Comparison of ENCODE assay signal across 8 mouse cellular contexts in the genomic region with DNA sequence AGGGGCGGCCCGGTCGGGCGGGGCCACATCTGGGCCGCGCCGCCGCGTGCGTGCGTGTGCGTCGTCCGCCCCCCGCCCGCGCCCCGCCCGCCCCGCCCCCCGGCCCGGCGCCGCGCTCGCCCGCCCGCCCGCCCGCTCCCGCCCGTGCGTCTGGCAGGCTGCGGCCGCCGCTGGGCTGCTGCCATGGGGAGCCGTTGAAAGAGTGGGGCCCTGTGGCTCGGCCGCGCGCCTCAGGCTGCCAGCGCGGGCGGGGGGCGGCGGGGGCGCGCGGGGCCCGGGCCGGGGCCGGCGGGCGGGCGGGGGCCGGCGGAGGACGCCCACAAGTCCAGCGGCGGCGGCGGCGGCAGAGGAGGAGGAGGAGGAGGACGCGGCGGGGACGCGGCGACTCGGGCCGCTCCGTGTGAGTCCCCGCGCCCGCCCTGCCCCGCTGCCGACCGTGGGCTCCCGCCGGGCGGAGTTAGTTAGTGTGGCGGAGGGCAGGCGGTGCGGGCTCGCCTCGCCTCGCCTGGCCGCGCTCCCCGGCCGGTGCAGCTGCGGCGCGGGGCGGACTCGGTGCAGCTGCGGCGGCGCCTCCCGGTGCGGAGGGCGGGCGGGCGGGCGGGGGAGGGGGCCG. TPM values are rescaled to one million over a fixed set of nuclear protein-coding genes. Genes with fewer than 3 reads are reported as not detected.
DNase-seq lines count a peak whose midpoint lies in the region; ATAC-seq and TF ChIP-seq lines count a peak whose summit lies in the region.

A gene (plus strand): TSS at position 156 of the 613 bp plus-strand sequence.

- in situ Hi-C loops in CH12.LX (cut with MboI; ENCODE audit: low pct_ligation_motif_present, low pct_unique_long_range_greater_than_20kb, low sequenced_read_pairs): no loop called here

- peak within 1 kb of the TSS; percentile 67 to 79 (median 77) for H3K4me3 ChIP-seq in CH12.LX (replicated peaks in 1 of 3; ENCODE audit: low read depth in 2 of 3, low read length in 2 of 3, poor library complexity in 1 of 3)
- peak within 1 kb of the TSS; percentile 81 for H3K4me3 ChIP-seq in embryonic facial prominence, embryonic 13.5 days
- H3K4me3 ChIP-seq in heart, embryonic 16.5 days (ENCODE audit: low read length): peak within 1 kb of the TSS; percentile 82
- peak within 1 kb of the TSS; percentile 96 for H3K4me3 ChIP-seq in neural tube, embryonic 11.5 days (ENCODE audit: low read depth, low read length)

- peak within 1 kb of the TSS; percentile 94 for H3K4me2 ChIP-seq in CH12.LX (ENCODE audit: insufficient read depth, low read depth, poor library complexity, severe bottlenecking)
- H3K4me2 ChIP-seq in embryonic facial prominence, embryonic 13.5 days: peak within 1 kb of the TSS; percentile 87
- peak within 1 kb of the TSS; percentile 96 for H3K4me2 ChIP-seq in heart, embryonic 16.5 days (ENCODE audit: low read depth, low read length)
- H3K4me2 ChIP-seq in neural tube, embryonic 11.5 days (ENCODE audit: low read depth): peak within 1 kb of the TSS; percentile 72

- no peak for TF ChIP-seq CTCF in CH12.LX (conservative IDR thresholded peaks at IDR 0.05 in 1 of 2, IDR thresholded peaks at IDR 0.05 in 1 of 2; ENCODE audit: low read depth in 2 of 2, low read length in 2 of 2)

- peak; percentile 47 for DNase-seq in embryo, embryonic 9.5 days (ENCODE audit: extremely low spot score)
- DNase-seq in embryo, embryonic 10.5 days (ENCODE audit: low spot score): no peak
- DNase-seq in CH12.LX (ENCODE audit: extremely low read depth): no peak
- DNase-seq in left cerebral cortex, postnatal 4 days: no peak
- DNase-seq in neural tube, embryonic 11.5 days (ENCODE audit: low spot score): no peak
- DNase-seq in cerebellum, adult 9-11 months: no peak

- intact Hi-C loops in left cerebral cortex, postnatal 4 days (cut with DNase I): loop anchor here (5.0 kb wide), 3 partner anchors 185 to 565 kb away; a partner anchor contains a TSS

- peak; percentile 17; the same call in 1 of the 2 replicates for ATAC-seq in embryonic facial prominence, embryonic 13.5 days (ENCODE audit: insufficient number of reproducible peaks, insufficient read depth, low FRiP score, low TSS enrichment, low read depth)
- peak; percentile 9 for ATAC-seq in heart, embryonic 16.5 days (replicated peaks; ENCODE audit: extremely low read depth, insufficient read depth, low FRiP score)
- no peak for ATAC-seq in neural tube, embryonic 11.5 days (ENCODE audit: insufficient read depth, low FRiP score, low TSS enrichment)

- dilution Hi-C loops in CH12.LX (cut with MboI; ENCODE audit: extremely low pct_ligation_motif_present, extremely low pct_unique_long_range_greater_than_20kb, low sequenced_read_pairs): no loop called here

- peak within 1 kb of the TSS; percentile 88 for H3K9ac ChIP-seq in CH12.LX (ENCODE audit: insufficient read depth, low read depth)
- H3K9ac ChIP-seq in embryonic facial prominence, embryonic 13.5 days: peak within 1 kb of the TSS; percentile 87
- peak within 1 kb of the TSS; percentile 90 for H3K9ac ChIP-seq in heart, embryonic 16.5 days (ENCODE audit: low read length)
- H3K9ac ChIP-seq in neural tube, embryonic 11.5 days (ENCODE audit: low read length): peak within 1 kb of the TSS; percentile 96

- no peaks in the 10 kb centered on the region for H3K9me3 ChIP-seq in CH12.LX (replicated peaks; ENCODE audit: low read length)
- no peaks in the 10 kb centered on the region for H3K9me3 ChIP-seq in embryonic facial prominence, embryonic 13.5 days
- no peaks in the 10 kb centered on the region for H3K9me3 ChIP-seq in heart, embryonic 16.5 days (replicated peaks; ENCODE audit: control insufficient read depth, low read length)
- H3K9me3 ChIP-seq in neural tube, embryonic 11.5 days (ENCODE audit: control insufficient read depth, low read length): no peaks in the 10 kb centered on the region

- TF ChIP-seq EP300 in CH12.LX (IDR thresholded peaks at IDR 0.05; ENCODE audit: low read length): no peak

- peak; percentile 8; the same call in 1 of the 2 replicates for TF ChIP-seq POLR2A in CH12.LX (IDR thresholded peaks at IDR 0.05; ENCODE audit: low read depth, low read length)

- H3K36me3 ChIP-seq in CH12.LX (replicated peaks in 1 of 2; ENCODE audit: control insufficient read depth in 1 of 2, insufficient read depth in 1 of 2, low read length in 1 of 2): peaks cover 2 to 5% of the 10 kb centered on the region in 2 experiments
- peaks cover 2% of the 10 kb centered on the region for H3K36me3 ChIP-seq in embryonic facial prominence, embryonic 13.5 days
- H3K36me3 ChIP-seq in heart, embryonic 16.5 days (ENCODE audit: control insufficient read depth, insufficient read depth): peaks cover under 1% of the 10 kb centered on the region
- H3K36me3 ChIP-seq in neural tube, embryonic 11.5 days (ENCODE audit: control insufficient read depth, insufficient read depth, low read length): no peaks in the 10 kb centered on the region

- H3K79me2 ChIP-seq in CH12.LX (replicated peaks; ENCODE audit: control insufficient read depth, extremely low read depth, insufficient read depth, poor library complexity, severe bottlenecking): no peaks in the 10 kb centered on the region; the same call in 1 of the 2 replicates

- 0% methylated on average over 14 of the region's 106 CpGs for WGBS in embryonic facial prominence, embryonic 13.5 days
- WGBS in heart, embryonic 16.5 days: under 1% methylated on average over 30 of the region's 106 CpGs
- WGBS in neural tube, embryonic 11.5 days: 3% methylated on average over 12 of the region's 106 CpGs

- no peak for TF ChIP-seq RAD21 in CH12.LX (IDR thresholded peaks at IDR 0.05; ENCODE audit: low read depth, low read length)

- peaks cover 5% of the 10 kb centered on the region for H3K27me3 ChIP-seq in CH12.LX (replicated peaks)
- no peaks in the 10 kb centered on the region for H3K27me3 ChIP-seq in embryonic facial prominence, embryonic 13.5 days
- no peaks in the 10 kb centered on the region for H3K27me3 ChIP-seq in heart, embryonic 16.5 days (ENCODE audit: control insufficient read depth, insufficient read depth, low read length)
- H3K27me3 ChIP-seq in neural tube, embryonic 11.5 days (ENCODE audit: control insufficient read depth, insufficient read depth, low read length): no peaks in the 10 kb centered on the region

- H3K4me1 ChIP-seq in CH12.LX (ENCODE audit: control insufficient read depth in 1 of 2, insufficient read depth in 2 of 2): peaks cover 0 to 34% of the 10 kb centered on the region in 2 experiments; a peak in 3 of 4 replicates
- H3K4me1 ChIP-seq in embryonic facial prominence, embryonic 13.5 days: peaks cover 39% of the 10 kb centered on the region
- peaks cover 22% of the 10 kb centered on the region for H3K4me1 ChIP-seq in heart, embryonic 16.5 days (ENCODE audit: control insufficient read depth, insufficient read depth, low read length)
- peaks cover 11% of the 10 kb centered on the region for H3K4me1 ChIP-seq in neural tube, embryonic 11.5 days (ENCODE audit: control insufficient read depth, insufficient read depth, low read length)

- H3K27ac ChIP-seq in CH12.LX (ENCODE audit: insufficient read depth, low read depth): peak within 1 kb of the TSS; percentile 93
- peak within 1 kb of the TSS; percentile 91 for H3K27ac ChIP-seq in embryonic facial prominence, embryonic 13.5 days
- peak within 1 kb of the TSS; percentile 93 for H3K27ac ChIP-seq in heart, embryonic 16.5 days (ENCODE audit: low read length)
- H3K27ac ChIP-seq in neural tube, embryonic 11.5 days (ENCODE audit: low read depth, low read length): peak within 1 kb of the TSS; percentile 99

TF ChIP-seq in CH12.LX, 34 proteins besides CTCF, POLR2A, EP300 and RAD21:
- TF ChIP-seq GABPA (IDR thresholded peaks at IDR 0.05; ENCODE audit: insufficient replicate concordance, low read depth, low read length) (no peak), PAX5 (IDR thresholded peaks at IDR 0.05; ENCODE audit: low read length) (no peak), UBTF (IDR thresholded peaks at IDR 0.05; ENCODE audit: low read depth, low read length) (no peak), MXI1 (IDR thresholded peaks at IDR 0.05; ENCODE audit: low read depth, low read length) (no peak), TBP (conservative IDR thresholded peaks at IDR 0.05; ENCODE audit: low read depth, low read length) (no peak), JUND (conservative IDR thresholded peaks at IDR 0.05; ENCODE audit: low read depth, low read length) (no peak), KAT2A (IDR thresholded peaks at IDR 0.05; ENCODE audit: insufficient replicate concordance, low read length) (no peak)

RNA-seq across cellular contexts. Expression of the gene that starts here (rescaled TPM):
- total RNA-seq in CH12.LX (2012; rRNA removed) (3.9 and 8.4 TPM in 2 replicates), CH12.LX (2014; rRNA removed) (10.0 and 10.5 TPM in 2 replicates)
- 13.5 and 16.9 TPM in 2 replicates for polyA plus RNA-seq in CH12.LX (2012; ENCODE audit: insufficient read length, low read depth)
- polyA plus RNA-seq in embryonic facial prominence, embryonic 13.5 days (2015; fragmentation: Nextera tagmentation; extraction: Ambion mirVana): 2.5 and 3.9 TPM in 2 replicates
- polyA plus RNA-seq in heart, embryonic 16.5 days (2015; fragmentation: Nextera tagmentation; extraction: Ambion mirVana): 1.0 and 1.2 TPM in 2 replicates
- 100 to 1,000 TPM; 740 to 795 TPM for total RNA-seq in left cerebral cortex, postnatal 4 days (2021)
- 8.5 and 11.6 TPM in 2 replicates for polyA plus RNA-seq in neural tube, embryonic 11.5 days (2014; fragmentation: Nextera tagmentation; extraction: Ambion mirVana)

Comparison
In these comparisons a context has a peak if more than half of its experiments do, and no peak if none do; other contexts are left out.
1. RNA of the gene that starts here (total RNA-seq): 740 to 795 TPM in left cerebral cortex, postnatal 4 days; 3.9 to 10.5 TPM in CH12.LX; every median in the first group is over 10 times any median in the second.
2. Peak in every context shown above with its lines, with median percentiles within 50 percentile points of each other: H3K27ac ChIP-seq, H3K4me2 ChIP-seq, H3K4me3 ChIP-seq and H3K9ac ChIP-seq.